8 mouse cellular contexts compared by ENCODE assay signal in genomic region chr5:72855685-72856124, GRCm38 (mm10). TPM values are rescaled to one million over a fixed set of nuclear protein-coding genes. Genes with fewer than 3 reads are reported as not detected.
DNase-seq lines count a peak whose midpoint lies in the region; ATAC-seq and TF ChIP-seq lines count a peak whose summit lies in the region.

No protein-coding gene starts in this region.

- DNase-seq in limb, embryonic 10.5 days (ENCODE audit: low spot score) = no peak
- peak; percentile 89 for DNase-seq in kidney, postnatal 10 days
- peak; percentile 31 for DNase-seq in lung, adult 2 months
- peak; percentile 83 to 84 for DNase-seq in right cerebral cortex, adult 2 months (ENCODE audit: low spot score in 2 of 2)
- no peak for DNase-seq in thymus, adult 18-20 months

- H3K4me3 ChIP-seq in limb, embryonic 12.5 days (replicated peaks) = no peak overlapping the region
- H3K4me3 ChIP-seq in limb, embryonic 10.5 days = no peak overlapping the region
- H3K4me3 ChIP-seq in embryonic facial prominence, embryonic 15.5 days (replicated peaks) = no peak overlapping the region
- no peak overlapping the region for H3K4me3 ChIP-seq in heart, embryonic 13.5 days
- H3K4me3 ChIP-seq in lung, adult 2 months (replicated peaks; ENCODE audit: extremely low read depth, low read depth, low read length) = no peak overlapping the region

- no peak overlapping the region for H3K9ac ChIP-seq in limb, embryonic 12.5 days (replicated peaks)
- H3K9ac ChIP-seq in embryonic facial prominence, embryonic 15.5 days = no peak overlapping the region
- peak overlapping the region; percentile 34; the same call in 1 of the 2 replicates for H3K9ac ChIP-seq in heart, embryonic 13.5 days

- no peaks in the 10 kb centered on the region for H3K36me3 ChIP-seq in limb, embryonic 12.5 days
- no peaks in the 10 kb centered on the region for H3K36me3 ChIP-seq in limb, embryonic 10.5 days
- H3K36me3 ChIP-seq in embryonic facial prominence, embryonic 15.5 days = no peaks in the 10 kb centered on the region
- peaks cover 15% of the 10 kb centered on the region for H3K36me3 ChIP-seq in heart, embryonic 13.5 days

- peaks cover 14% of the 10 kb centered on the region for H3K9me3 ChIP-seq in limb, embryonic 12.5 days
- H3K9me3 ChIP-seq in limb, embryonic 10.5 days (replicated peaks) = no peaks in the 10 kb centered on the region
- H3K9me3 ChIP-seq in embryonic facial prominence, embryonic 15.5 days (replicated peaks) = no peaks in the 10 kb centered on the region
- 0 out of 2 replicates have a peak, but pooled peaks cover 6% of the 10 kb centered on the region for H3K9me3 ChIP-seq in heart, embryonic 13.5 days

- H3K27me3 ChIP-seq in limb, embryonic 12.5 days = no peaks in the 10 kb centered on the region
- no peaks in the 10 kb centered on the region for H3K27me3 ChIP-seq in limb, embryonic 10.5 days (ENCODE audit: low read depth, poor library complexity, severe bottlenecking)
- no peaks in the 10 kb centered on the region for H3K27me3 ChIP-seq in embryonic facial prominence, embryonic 15.5 days
- no peaks in the 10 kb centered on the region for H3K27me3 ChIP-seq in heart, embryonic 13.5 days (replicated peaks)

- no peak for ATAC-seq in limb, embryonic 12.5 days (ENCODE audit: insufficient number of reproducible peaks, insufficient read depth, low FRiP score, low TSS enrichment, low read depth)
- ATAC-seq in embryonic facial prominence, embryonic 15.5 days (ENCODE audit: insufficient number of reproducible peaks, low FRiP score, low TSS enrichment, low read depth) = peak; percentile 82
- peak; percentile 79; the same call in 1 of the 2 replicates for ATAC-seq in heart, embryonic 13.5 days (ENCODE audit: extremely low read depth, insufficient number of reproducible peaks, low FRiP score, low TSS enrichment)

- no peak overlapping the region for H3K4me2 ChIP-seq in limb, embryonic 12.5 days
- no peak overlapping the region for H3K4me2 ChIP-seq in embryonic facial prominence, embryonic 15.5 days (replicated peaks)
- no peak overlapping the region for H3K4me2 ChIP-seq in heart, embryonic 13.5 days

- H3K27ac ChIP-seq in limb, embryonic 12.5 days = peak overlapping the region; percentile 19; the same call in 1 of the 2 replicates
- no peak overlapping the region for H3K27ac ChIP-seq in limb, embryonic 10.5 days
- H3K27ac ChIP-seq in embryonic facial prominence, embryonic 15.5 days (replicated peaks) = peak overlapping the region; percentile 74
- H3K27ac ChIP-seq in heart, embryonic 13.5 days (replicated peaks) = peak overlapping the region; percentile 87

- no peak for TF ChIP-seq POLR2A in lung, adult 2 months (IDR thresholded peaks at IDR 0.05; ENCODE audit: borderline replicate concordance, extremely low read depth, low read depth, low read length)

- WGBS in limb, embryonic 12.5 days = 39% methylated on average over 3 of the region's 3 CpGs
- 60% methylated on average over 3 of the region's 3 CpGs for WGBS in limb, embryonic 10.5 days
- WGBS in embryonic facial prominence, embryonic 15.5 days = 11% methylated on average over 3 of the region's 3 CpGs
- WGBS in heart, embryonic 13.5 days = 5% methylated on average over 3 of the region's 3 CpGs
- WGBS in lung, adult 2 months = 20% methylated on average over 3 of the region's 3 CpGs

- peaks cover 13% of the 10 kb centered on the region; the same call in 1 of the 2 replicates for H3K4me1 ChIP-seq in limb, embryonic 12.5 days (replicated peaks)
- H3K4me1 ChIP-seq in limb, embryonic 10.5 days = peaks cover 16% of the 10 kb centered on the region; the same call in 1 of the 2 replicates
- peaks cover 26% of the 10 kb centered on the region for H3K4me1 ChIP-seq in embryonic facial prominence, embryonic 15.5 days
- peaks cover 60% of the 10 kb centered on the region for H3K4me1 ChIP-seq in heart, embryonic 13.5 days
- peaks cover 5% of the 10 kb centered on the region for H3K4me1 ChIP-seq in lung, adult 2 months (ENCODE audit: control insufficient read depth, insufficient read depth, low read length)

- no peak for TF ChIP-seq CTCF in lung, adult 2 months (IDR thresholded peaks at IDR 0.05; ENCODE audit: insufficient read depth, low read length)

RNA-seq across cellular contexts. Expression of gene Tec, which starts 12.6 kb away (rescaled TPM):
- polyA plus RNA-seq in limb, embryonic 12.5 days (2016; fragmentation: Nextera tagmentation; extraction: Ambion mirVana) = 2.5 and 3.4 TPM in 2 replicates
- polyA plus RNA-seq in limb, embryonic 10.5 days (2016; fragmentation: Nextera tagmentation; extraction: Ambion mirVana) = 2.8 and 3.1 TPM in 2 replicates
- 7.4 and 7.9 TPM in 2 replicates for polyA plus RNA-seq in embryonic facial prominence, embryonic 15.5 days (2015; fragmentation: Nextera tagmentation; extraction: Ambion mirVana)
- polyA plus RNA-seq in heart, embryonic 13.5 days (2015; fragmentation: Nextera tagmentation; extraction: Ambion mirVana) = 15.1 and 17.2 TPM in 2 replicates
- polyA plus RNA-seq in lung, adult 2 months (2012; rRNA removed) = 3.0 and 4.2 TPM in 2 replicates

RNA-seq across cellular contexts. Expression of gene Slain2, which starts 58.4 kb away (rescaled TPM):
- 21.2 and 24.2 TPM in 2 replicates for polyA plus RNA-seq in limb, embryonic 12.5 days (2016; fragmentation: Nextera tagmentation; extraction: Ambion mirVana)
- polyA plus RNA-seq in limb, embryonic 10.5 days (2016; fragmentation: Nextera tagmentation; extraction: Ambion mirVana) = 18.0 and 19.8 TPM in 2 replicates
- 16.8 and 17.2 TPM in 2 replicates for polyA plus RNA-seq in embryonic facial prominence, embryonic 15.5 days (2015; fragmentation: Nextera tagmentation; extraction: Ambion mirVana)
- 17.0 and 18.1 TPM in 2 replicates for polyA plus RNA-seq in heart, embryonic 13.5 days (2015; fragmentation: Nextera tagmentation; extraction: Ambion mirVana)
- polyA plus RNA-seq in lung, adult 2 months (2012; rRNA removed) = 21.9 and 35.1 TPM in 2 replicates

Comparison
In these comparisons a context has a peak if more than half of its experiments do, and no peak if none do; other contexts are left out.
1. DNase-seq: peak in kidney, postnatal 10 days (single experiment), lung, adult 2 months (single experiment) and right cerebral cortex, adult 2 months (2 of 2); none in limb, embryonic 10.5 days (single experiment) and thymus, adult 18-20 months (0 of 2).